Mouse (Mus musculus) brain, embryonic 14.5 days (tissue): ENCODE data around the gene Sorl1. TPM values are rescaled to one million over a fixed set of nuclear protein-coding genes. Genes with fewer than 3 reads are reported as not detected.

Experiments
- DNase-seq: peaks from one replicate; pipeline ENCODE4 v3.0.0-alpha.2; 2011; ENCODE audit warnings: low read depth
- CTCF ChIP-seq: fragments of 200-500 bp; IDR thresholded peaks from 2 replicates; pipeline ENCODE4 v1.5.1; 2012; ENCODE audit warnings: inconsistent platforms, mild to moderate bottlenecking, moderate library complexity, borderline replicate concordance; ENCODE audit not compliant: insufficient read depth, insufficient read length; ENCODE audit errors: extremely low read depth
- POLR2A ChIP-seq: fragments of 200-500 bp; IDR thresholded peaks from 2 replicates; pipeline ENCODE4 v1.6.1; 2012; ENCODE audit warnings: mild to moderate bottlenecking, inconsistent platforms, borderline replicate concordance; ENCODE audit not compliant: poor library complexity, insufficient read depth, insufficient read length, severe bottlenecking; ENCODE audit errors: extremely low read depth
- polyA plus RNA-seq: library from polyadenylated mRNA; depleted of rRNA; stranded (reverse); fragments of >200 nt; gene quantifications from 2 replicates; pipeline ENCODE4 v1.2.3, GENCODE M21; 2012

The Sorl1 gene
- polyA plus RNA-seq, 1 experiment = 16.3 TPM

- DNase-seq = no peak
- TF ChIP-seq POLR2A = no peak
- TF ChIP-seq CTCF = no peak
These were observed 179.1 kb downstream of the Sorl1 start for GRCm38 (mm10) chr9:41944964-41945363.

- peak; percentile 77 for DNase-seq
- no peak for TF ChIP-seq CTCF
- TF ChIP-seq POLR2A = no peak
These were observed 181.0 kb downstream of the Sorl1 start for GRCm38 (mm10) chr9:41942970-41943635.

GRCm38 (mm10) chr9:41940311-41940853, 183.7 kb downstream of the Sorl1 start:
- DNase-seq = no peak
- TF ChIP-seq POLR2A (no peak), CTCF (no peak)

GRCm38 (mm10) chr9:41938449-41938848, 185.6 kb downstream of the Sorl1 start:
- TF ChIP-seq CTCF = no peak
- TF ChIP-seq POLR2A = no peak
- DNase-seq = peak; percentile 78

- DNase-seq = peak; percentile 89
- TF ChIP-seq POLR2A (no peak), CTCF (no peak)
These were observed 186.1 kb downstream of the Sorl1 start for GRCm38 (mm10) chr9:41937967-41938348.

- DNase-seq = peak; percentile 72
- TF ChIP-seq CTCF (no peak), POLR2A (no peak)
These were observed 186.6 kb downstream of the Sorl1 start for GRCm38 (mm10) chr9:41937341-41937966.

- DNase-seq = peak; percentile 96
- no peak for TF ChIP-seq POLR2A
- TF ChIP-seq CTCF = no peak
These were observed 187.5 kb downstream of the Sorl1 start for GRCm38 (mm10) chr9:41936598-41936997.

- no peak for DNase-seq
These were observed 188.1 kb downstream of the Sorl1 start for GRCm38 (mm10) chr9:41935979-41936378.

GRCm38 (mm10) chr9:41935373-41935971, 188.6 kb downstream of the Sorl1 start:
- no peak for TF ChIP-seq CTCF
- TF ChIP-seq POLR2A = no peak; the same call in 1 of the 2 replicates
- peak; percentile 92 for DNase-seq

More at GRCm38 (mm10) chr9:41935979-41936378, 188.1 kb downstream of the Sorl1 start:
- TF ChIP-seq POLR2A (no peak), CTCF (no peak)

GRCm38 (mm10) chr9:41934848-41935372, 189.2 kb downstream of the Sorl1 start:
- no peak for TF ChIP-seq POLR2A
- TF ChIP-seq CTCF = no peak
- DNase-seq = no peak

GRCm38 (mm10) chr9:41929986-41930385, 194.1 kb downstream of the Sorl1 start:
- TF ChIP-seq CTCF (no peak), POLR2A (no peak)
- DNase-seq = no peak
